Mouse (Mus musculus) kidney, embryonic 14.5 days (tissue): ENCODE results near the gene Wfdc5. TPM values are rescaled to one million over a fixed set of nuclear protein-coding genes. Genes with fewer than 3 reads are reported as not detected.

Experiments used
- ATAC-seq: fragments of 200-750 bp; cut with Nextera tagmentation; 2 replicates; pipeline ENCODE4 v1.8.0; 2017; ENCODE audit warnings: moderate number of reproducible peaks, mild to moderate bottlenecking, moderate TSS enrichment, moderate library complexity; ENCODE audit not compliant: low FRiP score, low TSS enrichment
- H3K27ac ChIP-seq: fragments of 300-500 bp; sonication (generic); 2 replicates; pipeline ENCODE4 v1.5.1; 2014; ENCODE audit warnings: low read depth, mild to moderate bottlenecking, low read length, moderate library complexity, mixed read lengths
- H3K27me3 ChIP-seq: fragments of 300-500 bp; sonication (generic); 2 replicates; pipeline ENCODE4 v1.6.1; 2014; ENCODE audit warnings: mild to moderate bottlenecking, low read length; ENCODE audit not compliant: control insufficient read depth, insufficient read depth
- H3K36me3 ChIP-seq: fragments of 300-500 bp; sonication (generic); 2 replicates; pipeline ENCODE4 v1.6.1; 2014; ENCODE audit warnings: low read length, mixed read lengths; ENCODE audit not compliant: control insufficient read depth, insufficient read depth
- H3K4me1 ChIP-seq: fragments of 300-500 bp; sonication (generic); 2 replicates; pipeline ENCODE4 v1.6.1; 2014; ENCODE audit warnings: low read length, mixed read lengths; ENCODE audit not compliant: control insufficient read depth, insufficient read depth
- H3K4me2 ChIP-seq: fragments of 300-500 bp; sonication (generic); replicated peaks from 2 replicates; pipeline ENCODE4 v1.6.1; 2014; ENCODE audit warnings: low read depth, mild to moderate bottlenecking, low read length
- H3K4me3 ChIP-seq: fragments of 300-500 bp; sonication (generic); 2 replicates; pipeline ENCODE4 v1.5.1; 2014; ENCODE audit warnings: mild to moderate bottlenecking, low read length
- H3K9ac ChIP-seq: fragments of 300-500 bp; sonication (generic); 2 replicates; pipeline ENCODE4 v1.6.1; 2014; ENCODE audit warnings: low read depth, mild to moderate bottlenecking, low read length, moderate library complexity
- H3K9me3 ChIP-seq: fragments of 300-500 bp; sonication (generic); 2 replicates; pipeline ENCODE4 v1.6.1; 2016; ENCODE audit warnings: low read length; ENCODE audit not compliant: control insufficient read depth
- WGBS: fragments of 180-500 bp; shearing (Covaris S2); extraction: QIAGEN DNeasy Blood & Tissue Kit; methylation state at CpG from one replicate; pipeline ENCODE4 v1.1.7; 2014; 5-methylcytosine and 5-hydroxymethylcytosine counted together
- polyA plus RNA-seq: library from polyadenylated mRNA; unstranded; fragments of >200 nt; fragmentation: Nextera tagmentation; extraction: Ambion mirVana; gene quantifications from 2 replicates; pipeline ENCODE4 v1.2.1, GENCODE M21; 2014

Gene Wfdc5
- polyA plus RNA-seq, 1 experiment from 2014 or later: not detected

DNA sequence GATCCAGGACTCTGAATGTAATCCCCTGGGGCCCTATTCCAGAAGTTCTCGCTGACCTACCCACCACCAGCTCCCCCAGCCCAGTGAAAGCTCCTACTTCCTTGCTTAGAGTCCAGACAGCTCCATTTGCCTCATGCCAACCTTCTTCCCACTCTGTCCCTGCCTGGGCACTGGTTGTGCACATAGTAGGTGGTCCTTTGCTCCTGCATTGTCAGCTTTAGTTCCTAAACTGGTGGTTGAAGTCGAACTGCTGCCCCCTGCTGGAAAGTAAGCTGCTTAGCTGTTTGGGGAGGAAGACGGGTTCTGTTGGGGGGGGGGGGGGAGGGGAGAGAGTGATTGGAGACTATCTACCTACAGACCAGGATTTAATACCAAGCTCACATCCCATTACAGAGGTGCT is 2.4 kb downstream of the Wfdc5 start:
- Histone ChIP-seq H3K4me2 (no peak overlapping the region), H3K9me3 (no peaks in the 10 kb centered on the region), H3K27me3 (no peaks in the 10 kb centered on the region), H3K36me3 (no peaks in the 10 kb centered on the region), H3K4me1 (no peaks in the 10 kb centered on the region), H3K27ac (no peak overlapping the region), H3K9ac (no peak overlapping the region), H3K4me3 (no peak overlapping the region)
- 49% methylated on average over 3 of the region's 3 CpGs for WGBS
- no peak for ATAC-seq

DNA sequence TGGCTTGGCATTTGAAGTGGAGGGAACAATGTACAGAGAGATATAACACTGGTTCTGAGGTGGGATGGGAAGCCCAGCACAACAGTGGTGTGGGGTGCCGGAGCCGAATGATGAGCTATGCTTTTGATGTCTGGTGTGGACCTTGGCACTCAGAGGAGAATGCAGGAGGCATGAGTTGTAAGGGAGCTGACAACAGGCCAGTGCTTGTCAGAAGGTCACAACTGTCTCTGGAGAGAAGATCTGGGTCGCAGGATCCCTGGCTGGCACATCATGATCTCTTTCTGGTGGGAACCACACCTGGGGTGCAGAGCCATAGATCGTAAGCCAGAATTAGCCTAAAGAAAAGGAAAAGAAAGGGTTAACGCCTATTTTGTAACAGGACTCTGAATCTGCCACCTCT is 4.7 kb downstream of the Wfdc5 start:
- no peak overlapping the region for H3K9ac ChIP-seq
- no peak overlapping the region for H3K4me2 ChIP-seq
- H3K36me3 ChIP-seq: no peaks in the 10 kb centered on the region
- H3K4me1 ChIP-seq: no peaks in the 10 kb centered on the region
- H3K27me3 ChIP-seq: peaks cover 9% of the 10 kb centered on the region; the same call in 1 of the 2 replicates
- no peak overlapping the region for H3K27ac ChIP-seq
- 36% methylated on average over 5 of the region's 5 CpGs for WGBS
- no peaks in the 10 kb centered on the region for H3K9me3 ChIP-seq
- ATAC-seq: no peak
- no peak overlapping the region for H3K4me3 ChIP-seq

- no peaks in the 10 kb centered on the region for H3K9me3 ChIP-seq
- no peak for ATAC-seq
- no peak overlapping the region for H3K9ac ChIP-seq
- H3K4me2 ChIP-seq: no peak overlapping the region
- H3K36me3 ChIP-seq: no peaks in the 10 kb centered on the region
- no peak overlapping the region for H3K4me3 ChIP-seq
- H3K27me3 ChIP-seq: peaks cover 21% of the 10 kb centered on the region
- no peak overlapping the region for H3K27ac ChIP-seq
- H3K4me1 ChIP-seq: peaks cover 2% of the 10 kb centered on the region; the same call in 1 of the 2 replicates
- WGBS: 82% methylated on average over 3 of the region's 3 CpGs
Observed at GRCm38 (mm10) chr2:164175850-164176249, 6.7 kb downstream of the Wfdc5 start.

DNA sequence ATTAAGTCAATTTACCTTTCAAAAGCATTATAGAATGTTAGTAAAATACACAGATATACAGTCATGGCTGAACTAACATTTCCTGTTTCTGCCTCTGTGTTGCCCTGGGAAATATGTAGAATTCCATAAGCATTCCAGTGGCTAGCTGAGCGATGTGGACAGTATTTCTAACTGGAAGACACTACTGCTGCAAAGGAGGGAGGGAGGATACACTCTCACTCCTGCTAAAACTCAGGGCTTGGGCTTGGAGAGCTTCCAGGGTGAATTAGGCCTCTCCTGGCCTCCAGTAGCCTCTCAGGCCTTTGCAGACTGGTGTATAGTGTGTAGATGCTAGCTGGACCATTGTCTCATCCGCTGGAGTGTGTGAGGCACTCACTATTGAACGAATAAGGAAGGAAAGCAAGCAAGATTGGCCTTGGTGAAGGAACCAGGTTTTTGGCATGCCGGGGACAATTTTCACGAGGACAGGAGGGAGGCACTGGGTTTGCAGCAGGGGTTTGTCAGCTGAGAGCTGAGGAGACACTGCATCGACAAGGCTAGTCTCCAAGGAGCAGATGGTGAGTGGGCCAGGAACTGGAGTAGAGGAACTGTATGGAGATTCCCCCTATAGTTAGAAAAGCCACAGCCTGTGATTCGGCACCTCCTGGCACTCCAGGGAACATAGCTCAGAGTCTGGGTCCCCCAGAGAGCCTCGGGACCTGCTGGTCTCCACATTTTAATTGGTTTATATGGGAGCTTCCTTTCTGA is 7.7 kb downstream of the Wfdc5 start:
- 73% methylated on average over 8 of the region's 8 CpGs for WGBS
- H3K4me1 ChIP-seq: peaks cover 2% of the 10 kb centered on the region; the same call in 1 of the 2 replicates
- H3K27ac ChIP-seq: no peak overlapping the region
- H3K36me3 ChIP-seq: no peaks in the 10 kb centered on the region
- no peak overlapping the region for H3K9ac ChIP-seq
- H3K27me3 ChIP-seq: peaks cover 28% of the 10 kb centered on the region
- no peaks in the 10 kb centered on the region for H3K9me3 ChIP-seq
- H3K4me3 ChIP-seq: no peak overlapping the region
- no peak overlapping the region for H3K4me2 ChIP-seq
- no peak for ATAC-seq

DNA sequence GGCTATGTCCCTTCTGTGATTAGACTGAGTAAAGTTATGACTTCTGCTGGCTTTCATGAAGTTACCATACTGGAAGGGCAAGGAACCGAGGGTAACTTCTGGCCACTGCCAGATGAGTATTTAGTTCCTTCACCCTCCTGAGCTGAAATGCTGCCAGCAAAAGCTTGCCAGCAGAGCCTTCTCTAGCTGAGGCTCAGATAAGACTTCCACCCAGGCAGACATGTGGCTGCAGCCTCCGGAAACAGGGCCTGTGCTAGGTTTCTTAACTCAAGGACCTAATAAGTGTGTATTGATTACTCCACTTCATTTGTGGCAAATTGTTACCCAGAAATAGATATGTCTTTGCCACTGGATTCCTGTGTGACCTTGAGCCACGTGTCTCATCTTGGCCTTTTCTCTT is 9.1 kb downstream of the Wfdc5 start:
- Histone ChIP-seq H3K9me3 (no peaks in the 10 kb centered on the region), H3K9ac (no peak overlapping the region), H3K4me2 (no peak overlapping the region), H3K4me1 (peaks cover 5% of the 10 kb centered on the region; the same call in 1 of the 2 replicates), H3K36me3 (no peaks in the 10 kb centered on the region), H3K27me3 (peaks cover 42% of the 10 kb centered on the region), H3K4me3 (no peak overlapping the region), H3K27ac (no peak overlapping the region)
- no peak for ATAC-seq
- 80% methylated on average over 3 of the region's 3 CpGs for whole genome bisulfite sequencing

GRCm38 (mm10) chr2:164170902-164171301 is 11.6 kb downstream of the Wfdc5 start, which contains the start of gene Kcns1:
Gene Kcns1 (minus strand): TSS chr2:164171113.
- H3K4me2 ChIP-seq: peak within 1 kb of the TSS; percentile 54
- no peaks in the 10 kb centered on the region for H3K9me3 ChIP-seq
- ATAC-seq: no peak
- no peaks in the 10 kb centered on the region for H3K36me3 ChIP-seq
- under 1% methylated on average over 29 of the region's 29 CpGs for WGBS
- H3K4me1 ChIP-seq: peaks cover 9% of the 10 kb centered on the region; the same call in 1 of the 2 replicates
- peak within 1 kb of the TSS; percentile 31 for H3K4me3 ChIP-seq
- peaks cover 67% of the 10 kb centered on the region for H3K27me3 ChIP-seq
- no peak within 1 kb of the TSS for H3K27ac ChIP-seq
- H3K9ac ChIP-seq: peak within 1 kb of the TSS; percentile 42; the same call in 1 of the 2 replicates

- no peak for ATAC-seq
- Histone ChIP-seq H3K9me3 (no peaks in the 10 kb centered on the region), H3K9ac (no peak overlapping the region), H3K4me3 (no peak overlapping the region), H3K4me2 (no peak overlapping the region; the same call in 1 of the 2 replicates), H3K4me1 (peaks cover 9% of the 10 kb centered on the region; the same call in 1 of the 2 replicates), H3K27me3 (peaks cover 72% of the 10 kb centered on the region), H3K36me3 (no peaks in the 10 kb centered on the region), H3K27ac (no peak overlapping the region)
- WGBS: 6% methylated on average over 11 of the region's 11 CpGs
Observed at GRCm38 (mm10) chr2:164170326-164170725, 12.2 kb downstream of the Wfdc5 start.

GRCm38 (mm10) chr2:164168571-164168946 is 14.0 kb downstream of the Wfdc5 start:
- peak overlapping the region; percentile 58 for H3K4me2 ChIP-seq
- 10% methylated on average over 42 of the region's 42 CpGs for WGBS
- peaks cover 9% of the 10 kb centered on the region; the same call in 1 of the 2 replicates for H3K4me1 ChIP-seq
- peak overlapping the region; percentile 37; the same call in 1 of the 2 replicates for H3K9ac ChIP-seq
- no peaks in the 10 kb centered on the region for H3K36me3 ChIP-seq
- H3K27ac ChIP-seq: no peak overlapping the region
- peak overlapping the region; percentile 35 for H3K4me3 ChIP-seq
- peak; percentile 67; the same call in 1 of the 2 replicates for ATAC-seq
- H3K27me3 ChIP-seq: peaks cover 68% of the 10 kb centered on the region
- H3K9me3 ChIP-seq: no peaks in the 10 kb centered on the region
